Mouse (Mus musculus) adrenal gland, postnatal 14 days (tissue): ENCODE measurements around the gene Clcn6. TPM values are rescaled to one million over a fixed set of nuclear protein-coding genes. Genes with fewer than 3 reads are reported as not detected.

Source experiments
- DNase-seq: peaks from one replicate; pipeline ENCODE4 v3.0.0; 2021; ENCODE audit warnings: mixed read lengths
- total RNA-seq: library from RNA; stranded (reverse); gene quantifications from 2 replicates; pipeline ENCODE4 v1.2.3, GENCODE M21; 2021

Clcn6 gene
- total RNA-seq, 1 experiment from 2014 or later: 9.7 TPM

DNA sequence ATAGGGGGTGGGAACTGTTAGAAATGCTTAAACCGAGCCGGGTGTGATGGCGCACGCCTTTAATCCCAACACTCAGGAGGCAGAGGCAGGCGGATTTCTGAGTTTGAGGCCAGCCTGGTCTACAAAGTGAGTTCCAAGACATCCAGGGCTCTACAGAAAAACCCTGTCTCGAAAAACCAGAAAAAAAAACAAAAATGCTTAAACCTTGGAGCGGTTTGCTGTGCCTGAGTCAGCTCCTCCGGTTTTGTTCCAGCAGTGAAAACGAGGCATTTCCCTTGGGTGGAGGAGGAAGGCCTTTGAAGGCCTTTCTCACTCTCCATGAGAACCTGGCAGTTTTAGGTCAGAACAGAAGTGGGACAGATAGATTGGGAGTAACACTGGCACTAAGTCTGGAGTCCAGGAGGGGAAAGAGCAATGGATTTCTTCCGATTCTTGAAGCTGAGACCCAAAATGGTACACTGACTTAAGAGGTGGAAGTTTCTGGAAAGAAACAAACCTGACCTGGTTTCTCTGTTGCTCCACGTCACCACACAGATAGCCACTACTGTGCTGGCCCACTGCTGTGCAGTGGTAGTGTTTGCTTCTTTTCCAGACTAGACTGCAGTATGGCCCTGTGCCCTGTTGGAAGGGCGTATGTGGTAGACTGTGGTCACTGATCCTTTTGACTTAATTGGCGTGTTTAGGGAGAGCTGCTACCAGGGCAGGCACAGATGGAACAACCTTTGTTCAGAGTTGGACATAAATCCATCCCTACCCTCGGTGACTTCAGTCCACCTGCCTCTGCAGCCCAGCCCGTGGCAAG, 1.6 kb upstream of the Clcn6 start:
- DNase-seq: peak; percentile 63

DNA sequence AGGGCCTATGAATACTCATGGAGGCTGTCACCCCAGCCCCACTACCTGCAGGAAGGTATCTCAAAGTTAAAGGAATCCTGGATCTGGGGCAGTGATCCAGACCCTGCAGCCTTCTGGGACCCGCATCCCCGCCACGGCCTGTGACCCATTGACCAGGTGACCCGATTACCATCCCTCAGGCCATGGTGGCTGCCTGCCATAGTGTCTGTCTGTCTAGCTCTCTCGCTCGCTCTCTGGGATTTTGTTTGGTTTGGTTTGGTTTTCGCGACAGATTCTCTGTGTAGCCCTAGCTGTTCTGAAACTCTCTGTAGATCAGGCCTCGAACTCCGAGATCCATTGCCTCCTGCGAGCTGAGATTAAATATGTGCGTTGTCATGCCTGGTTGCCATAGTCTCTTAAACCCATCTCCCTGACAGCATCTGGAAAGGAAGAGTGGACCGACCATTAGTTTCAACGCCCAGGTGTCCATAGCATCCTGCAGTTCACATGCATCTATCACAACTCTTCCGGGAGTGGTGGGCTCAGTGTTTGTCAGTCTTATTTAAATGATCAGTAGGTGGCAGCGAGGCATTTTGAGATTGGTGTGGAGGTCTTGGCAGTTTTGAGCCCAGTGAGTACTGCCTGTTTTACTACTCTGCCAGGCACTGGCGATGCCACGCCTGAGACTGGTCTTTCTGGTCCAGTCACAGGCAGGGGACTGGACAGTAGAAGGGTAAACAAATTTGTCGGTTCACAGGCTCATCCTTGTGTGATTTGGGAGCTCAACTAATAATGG, 820 bp upstream of the Clcn6 start:
- DNase-seq: peak; percentile 71

DNA sequence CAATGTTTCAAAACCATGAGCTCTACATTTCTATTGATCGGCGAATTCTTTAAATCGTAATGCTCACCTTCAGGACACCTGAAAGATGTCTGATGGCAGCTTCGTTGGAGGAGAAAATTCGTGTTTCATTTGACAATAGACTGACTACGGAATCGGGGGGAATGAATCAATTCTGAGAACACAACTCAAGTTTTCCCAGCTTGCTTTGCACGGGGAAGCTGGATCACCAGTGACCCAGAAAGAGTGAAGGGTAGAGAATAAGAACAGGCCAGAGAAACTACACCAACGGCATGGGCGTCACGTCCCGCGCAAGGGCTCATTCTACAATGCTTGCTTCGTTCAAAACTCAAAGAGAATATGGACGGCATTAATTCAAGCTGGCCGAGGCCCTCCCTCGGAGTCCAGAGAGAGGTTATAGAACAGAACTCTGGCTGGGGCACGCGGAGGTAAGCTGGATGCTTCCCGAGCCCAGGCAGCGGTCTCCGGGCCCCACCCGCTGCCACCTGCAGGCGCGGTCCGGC, 482 bp downstream of the Clcn6 start:
- no peak for DNase-seq

DNA sequence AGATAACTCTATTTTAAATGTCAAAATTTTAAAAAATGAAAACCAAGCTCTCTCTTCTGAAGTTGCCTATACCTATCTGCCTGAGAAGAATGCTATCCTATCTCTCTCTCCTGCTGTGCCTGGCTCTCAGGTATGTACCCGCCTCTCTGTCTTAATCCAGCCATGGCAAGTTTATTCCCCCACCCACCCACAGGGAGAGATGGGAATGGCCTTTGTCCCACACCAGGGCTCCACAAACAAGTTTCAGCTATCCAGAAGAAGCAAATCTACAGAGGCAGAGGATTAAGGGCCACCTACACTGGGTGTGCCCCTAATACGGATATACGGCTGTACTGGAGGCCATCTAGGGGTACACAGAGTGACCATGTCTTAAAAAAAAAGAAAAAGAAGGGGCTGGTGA, 3.2 kb downstream of the Clcn6 start:
- DNase-seq: no peak

DNA sequence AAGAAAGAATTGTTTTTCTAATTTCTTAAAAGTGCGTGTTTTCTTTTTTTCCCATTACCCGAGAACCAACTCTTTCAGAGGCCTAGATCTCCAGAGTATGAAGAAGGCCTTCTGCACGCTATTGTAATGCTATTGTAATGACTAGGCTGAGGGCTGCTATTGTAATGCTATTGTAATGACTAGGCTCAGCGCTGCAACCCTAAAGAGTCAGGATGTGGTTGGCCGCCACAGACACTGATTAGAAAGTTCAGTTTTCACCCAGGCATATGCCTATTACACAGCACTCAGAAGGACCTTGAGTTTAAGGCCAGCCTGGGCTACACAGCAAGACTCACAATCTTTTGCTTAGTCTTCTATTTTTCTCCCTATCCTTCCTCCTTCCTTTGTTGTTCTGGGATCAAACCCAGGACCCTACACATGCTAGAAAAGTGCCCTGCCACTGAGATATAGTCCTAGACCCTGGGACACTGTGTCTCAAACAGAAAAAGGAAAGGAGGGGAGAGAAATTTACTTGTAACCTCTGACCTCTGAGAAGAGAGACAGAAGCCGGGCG, 4.7 kb downstream of the Clcn6 start:
- DNase-seq: no peak

DNA sequence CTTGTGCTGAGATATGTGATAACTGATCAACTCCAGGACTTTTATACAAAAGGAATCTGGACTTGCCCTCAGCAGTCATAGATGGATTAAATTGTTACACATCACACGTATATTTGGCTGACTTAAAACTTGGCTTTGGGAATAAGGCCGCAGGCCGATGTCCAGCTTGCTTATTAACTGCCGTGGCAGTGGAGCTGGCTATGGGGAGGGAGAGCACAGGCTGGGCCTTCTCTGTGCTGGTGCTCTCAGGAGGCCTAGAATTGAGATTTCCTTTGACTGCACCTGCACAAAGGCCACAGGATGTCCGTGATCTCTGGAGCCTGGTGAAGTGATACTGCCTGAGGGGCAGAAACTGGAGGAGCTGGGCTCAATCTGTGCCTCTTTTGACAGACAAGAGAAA, 8.1 kb downstream of the Clcn6 start:
- DNase-seq: no peak

DNA sequence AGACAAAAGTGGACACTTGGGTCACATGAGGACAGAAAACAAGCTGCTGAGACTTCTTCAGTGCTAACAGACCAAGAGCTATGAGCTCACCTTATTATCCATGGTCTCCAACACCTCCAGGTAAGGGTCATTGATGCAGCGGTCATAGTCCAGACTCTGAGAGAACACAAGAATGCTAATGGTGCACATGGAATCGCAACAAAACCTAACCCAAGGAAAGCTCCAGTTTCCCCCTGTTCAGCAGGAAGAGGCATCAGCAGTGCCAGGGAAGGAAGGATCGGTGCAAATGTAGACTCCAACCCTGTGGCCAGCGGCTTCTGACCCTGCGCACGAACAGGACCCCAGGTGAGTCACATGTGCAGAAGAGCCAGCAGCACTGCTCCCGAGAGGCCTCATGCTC, 9.3 kb downstream of the Clcn6 start:
- no peak for DNase-seq

DNA sequence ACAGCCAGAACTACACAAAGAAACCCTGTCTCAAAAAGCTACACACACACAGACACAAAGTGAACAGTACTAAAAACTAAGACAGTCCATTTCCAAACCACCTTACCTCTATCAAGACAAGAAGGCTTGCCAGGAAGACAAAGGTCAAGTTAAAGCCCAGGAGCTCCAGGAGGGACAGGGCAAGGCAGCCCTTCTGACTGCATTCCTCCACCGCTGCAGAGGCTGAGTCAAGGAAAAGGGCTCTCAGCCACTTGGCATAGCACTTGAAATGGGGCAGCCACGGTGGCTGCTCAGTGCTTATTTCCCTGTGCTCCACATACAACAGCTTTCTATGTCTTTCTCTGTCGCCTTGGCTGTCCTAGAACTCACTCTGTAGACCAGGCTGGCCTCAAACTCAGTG, 14.6 kb downstream of the Clcn6 start:
- DNase-seq: no peak

DNA sequence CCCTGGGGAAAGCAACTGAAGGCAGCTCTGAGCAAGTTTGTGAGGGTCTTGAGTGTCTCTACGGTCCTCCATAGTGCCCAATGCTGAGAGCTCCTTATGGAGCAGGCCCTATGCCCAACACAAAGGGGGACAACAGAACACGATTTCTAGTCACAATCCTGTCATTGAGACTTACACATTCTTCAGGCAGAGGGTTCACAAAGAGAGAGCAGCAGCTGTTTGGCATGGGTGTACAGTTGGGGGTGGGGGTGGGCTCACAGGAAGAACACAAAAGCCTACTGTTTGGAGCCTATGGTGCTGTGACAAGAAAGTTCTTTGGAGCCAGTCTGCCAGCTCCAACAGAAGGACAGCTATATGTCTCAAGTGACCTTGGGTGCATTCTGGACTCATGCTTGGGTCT, 20.2 kb downstream of the Clcn6 start:
- DNase-seq: no peak

DNA sequence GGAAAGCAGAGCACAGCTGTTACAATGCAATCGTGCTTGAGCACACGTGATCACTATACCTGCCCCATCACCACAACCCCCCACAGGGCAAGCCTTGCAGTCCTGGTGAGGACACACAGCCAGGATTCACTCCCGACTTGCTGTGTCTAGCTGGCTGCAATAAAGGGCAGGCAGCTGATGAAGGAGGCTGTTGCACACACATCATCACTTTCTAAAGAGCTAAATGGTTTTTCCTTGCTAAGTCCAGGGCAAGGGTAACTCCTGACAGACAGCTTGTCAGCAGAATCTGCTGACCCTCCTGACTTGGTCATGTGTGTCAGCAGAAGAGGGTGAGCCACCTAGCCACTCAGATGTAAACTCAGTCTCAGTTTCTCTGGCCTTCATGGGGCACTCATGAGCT, 21.6 kb downstream of the Clcn6 start:
- no peak for DNase-seq

DNA sequence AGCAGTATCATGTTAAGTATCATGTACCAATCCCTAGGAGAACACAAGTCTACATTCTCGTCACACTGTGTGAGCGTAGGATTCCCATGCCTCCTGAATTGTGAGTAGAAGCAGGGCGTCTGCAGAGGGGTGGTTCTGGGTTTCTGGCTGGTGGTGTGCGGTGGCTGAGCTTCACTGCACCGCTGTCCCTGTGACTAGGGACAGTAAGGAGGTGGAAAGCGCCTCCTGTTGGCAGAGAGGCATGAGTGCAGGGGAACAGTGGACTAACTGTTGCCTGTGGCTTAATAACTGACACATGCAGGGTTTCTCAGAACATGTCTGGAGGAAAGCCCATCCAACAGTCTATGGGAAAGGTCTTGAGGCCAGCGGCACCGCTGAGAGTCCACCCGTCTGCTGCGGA, 23.2 kb downstream of the Clcn6 start:
- peak; percentile 35 for DNase-seq

DNA sequence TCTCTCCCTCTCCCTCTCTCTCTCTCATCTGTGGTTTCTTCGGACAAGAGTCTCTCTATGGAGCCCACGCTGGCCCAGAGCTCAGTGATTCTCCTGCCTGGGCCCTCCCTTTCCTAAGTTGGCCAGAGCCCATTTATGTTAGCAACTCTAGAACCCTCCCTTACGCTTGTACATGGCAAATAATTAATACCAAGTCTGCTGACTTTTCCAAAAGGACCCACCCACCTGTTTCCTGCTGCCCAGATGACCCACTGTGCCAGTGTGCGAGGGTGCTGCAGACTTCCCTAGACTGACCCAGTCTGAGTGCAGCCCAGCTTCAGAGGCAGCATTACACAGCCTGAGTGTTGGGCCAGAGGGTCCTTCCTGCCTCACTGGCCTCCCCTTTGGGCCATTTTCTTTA, 26.4 kb downstream of the Clcn6 start:
- DNase-seq: no peak

DNA sequence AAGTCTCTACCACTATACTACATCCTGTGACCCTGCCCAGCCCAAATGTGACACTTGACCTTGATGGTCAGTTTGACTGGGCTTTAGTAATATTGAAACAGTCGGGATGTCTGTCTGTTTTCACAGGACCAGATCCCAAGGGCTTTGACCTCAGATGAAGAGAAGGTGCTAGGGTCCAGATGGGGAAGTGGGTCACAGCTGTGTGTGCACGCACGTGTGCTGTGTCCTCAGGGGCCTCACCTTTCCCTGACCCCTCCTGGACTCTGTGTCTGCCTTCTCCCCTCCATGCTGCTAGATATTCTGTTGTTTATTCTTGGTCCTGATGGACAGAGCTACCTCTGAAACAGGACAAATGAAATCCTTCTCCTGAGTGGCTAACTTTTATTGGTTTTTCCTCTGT, 27.3 kb downstream of the Clcn6 start:
- no peak for DNase-seq

DNA sequence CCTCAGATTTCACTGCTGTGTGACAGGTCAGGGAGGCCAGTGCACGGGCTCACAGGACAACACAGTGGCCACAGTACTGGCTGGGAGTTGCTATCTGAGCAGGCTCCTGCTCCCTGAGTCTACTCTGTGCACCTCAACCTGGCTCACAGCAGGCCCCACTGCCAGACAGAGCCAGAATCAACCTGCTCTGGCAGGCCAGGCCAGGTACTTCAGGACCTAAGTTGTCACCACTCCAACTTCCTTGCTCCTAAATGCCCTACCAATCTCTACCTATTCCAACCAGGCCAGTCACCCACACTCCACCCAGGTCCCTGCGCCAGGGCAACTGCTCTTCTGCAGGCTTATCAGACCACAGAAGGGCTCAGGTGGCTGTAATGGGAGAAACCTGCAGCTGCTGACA, 29.0 kb downstream of the Clcn6 start:
- no peak for DNase-seq

DNA sequence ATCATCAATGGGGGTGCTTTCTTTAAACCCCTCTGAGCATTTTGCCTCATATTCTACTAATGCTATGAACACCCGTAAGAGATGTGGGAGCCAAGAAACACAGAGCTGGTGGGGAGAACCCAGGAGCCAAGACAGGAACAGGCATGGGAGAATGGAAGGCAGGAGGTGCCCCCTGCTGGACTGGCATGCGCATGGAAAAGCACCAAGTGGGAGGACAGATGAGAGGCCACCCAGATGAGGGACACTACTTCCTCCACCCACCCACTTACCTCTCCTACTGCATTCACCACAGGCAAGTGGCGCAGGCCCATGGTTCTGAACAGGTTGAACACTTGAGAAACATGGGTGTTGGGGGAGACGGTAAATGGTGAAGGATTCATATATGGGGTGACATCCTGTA, 30.2 kb downstream of the Clcn6 start:
- DNase-seq: peak; percentile 81

DNA sequence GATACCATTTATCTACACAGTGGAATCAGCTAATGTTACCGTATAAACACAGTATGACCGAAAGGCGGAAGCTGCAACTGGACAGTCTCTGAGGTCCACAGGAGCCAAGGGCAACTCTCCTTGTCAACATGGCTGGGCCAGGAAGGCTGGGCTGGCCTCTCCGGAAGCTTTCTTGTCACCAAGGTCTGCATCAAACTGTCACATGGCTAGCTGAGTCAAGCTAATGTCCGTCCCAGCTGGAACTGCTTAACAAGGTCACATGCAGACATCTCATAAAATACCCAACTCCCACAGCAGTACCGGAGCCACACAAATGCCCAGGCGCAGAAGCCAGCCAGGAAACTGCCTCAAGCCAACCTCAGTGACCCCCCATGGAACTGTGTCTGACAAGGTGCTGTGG, 34.3 kb downstream of the Clcn6 start:
- DNase-seq: peak; percentile 78

DNA sequence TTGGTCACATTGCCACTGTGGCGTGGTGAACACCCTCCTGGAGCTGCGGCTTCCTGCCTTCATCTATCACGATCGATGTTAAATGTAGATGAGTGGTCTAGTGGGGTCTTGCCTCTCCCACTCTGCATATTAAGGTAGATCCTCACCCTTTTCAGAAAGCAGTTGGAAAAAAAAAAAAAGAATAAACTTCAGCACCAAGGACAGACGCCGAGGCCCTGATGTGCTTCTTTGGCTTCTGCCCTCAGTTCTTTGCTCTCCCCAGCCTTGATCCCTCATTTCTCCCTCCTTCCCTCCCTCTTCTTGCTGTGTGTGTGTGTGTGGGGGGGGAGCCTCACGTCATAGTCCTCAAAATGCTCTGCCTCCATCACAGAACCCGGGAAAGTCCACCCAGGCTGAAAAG, 36.8 kb downstream of the Clcn6 start:
- no peak for DNase-seq

DNA sequence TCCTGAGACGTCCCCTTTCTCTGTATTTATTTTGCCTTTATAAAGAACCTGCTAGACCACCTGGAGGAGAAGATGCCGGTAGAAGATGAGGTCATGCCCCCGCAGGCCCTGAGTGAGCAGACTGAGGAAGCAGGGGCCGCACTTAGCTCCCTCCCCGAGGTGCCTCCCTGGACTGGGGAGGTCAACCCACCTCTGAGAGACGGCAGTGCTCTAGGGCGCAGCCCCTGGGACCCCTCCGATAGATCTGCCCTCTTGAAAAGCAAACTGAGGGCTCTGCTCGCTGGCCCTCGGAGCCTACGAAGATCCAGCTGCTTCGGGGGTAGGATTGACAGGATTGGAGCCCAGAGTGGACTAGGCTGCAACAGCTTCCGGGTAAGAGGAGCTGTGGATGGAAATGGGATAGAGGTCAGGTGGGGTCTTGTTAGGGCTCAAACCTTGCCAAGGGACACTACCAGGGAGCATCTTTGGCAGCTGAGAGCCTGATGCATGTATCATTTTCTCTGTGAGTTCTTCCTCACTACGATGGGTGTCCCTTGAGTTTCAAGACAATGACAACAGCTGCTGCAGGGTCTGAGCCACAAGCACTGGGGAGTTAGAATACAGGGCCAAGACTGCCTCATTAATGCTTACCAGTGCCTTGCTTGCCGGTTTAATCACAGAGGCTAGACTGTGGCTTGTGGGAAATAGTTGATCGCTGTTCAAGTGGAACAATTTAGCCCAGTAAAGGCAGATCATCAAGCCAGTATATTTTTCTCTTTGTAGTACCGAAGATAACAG, 37.4 kb downstream of the Clcn6 start:
- DNase-seq: no peak

DNA sequence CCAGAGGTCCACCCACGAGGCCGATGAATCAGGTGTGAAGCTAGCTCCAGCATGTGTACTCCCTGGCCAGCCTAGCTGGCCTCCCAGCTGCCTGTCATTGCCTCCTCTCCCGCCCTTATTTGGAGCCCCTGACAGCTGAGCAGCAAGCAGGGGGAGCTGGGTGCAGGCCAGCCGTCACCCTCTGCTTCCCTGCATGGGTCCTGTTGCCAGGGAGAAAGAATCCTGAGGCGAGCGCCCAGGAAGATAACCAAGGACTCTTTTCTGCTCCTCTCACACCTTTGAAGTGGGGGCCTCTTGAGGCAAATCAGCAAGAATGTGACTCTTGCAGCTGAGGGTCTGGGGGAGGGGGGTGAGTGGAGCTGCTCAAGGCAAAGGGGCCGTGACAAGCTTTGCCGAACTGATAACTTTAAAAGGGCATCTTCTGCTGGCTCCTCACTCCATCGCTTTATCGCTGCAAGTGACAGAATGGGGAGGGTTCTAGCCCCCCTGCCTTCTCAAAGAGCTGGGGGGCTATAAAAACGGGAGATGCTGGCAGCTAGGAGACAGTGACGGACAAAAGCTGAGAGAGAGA, 38.3 kb downstream of the Clcn6 start, which contains the start of gene Nppa:
TSS of gene Nppa (plus strand) at position 521 of the 571 bp plus-strand sequence.
- no peak for DNase-seq

DNA sequence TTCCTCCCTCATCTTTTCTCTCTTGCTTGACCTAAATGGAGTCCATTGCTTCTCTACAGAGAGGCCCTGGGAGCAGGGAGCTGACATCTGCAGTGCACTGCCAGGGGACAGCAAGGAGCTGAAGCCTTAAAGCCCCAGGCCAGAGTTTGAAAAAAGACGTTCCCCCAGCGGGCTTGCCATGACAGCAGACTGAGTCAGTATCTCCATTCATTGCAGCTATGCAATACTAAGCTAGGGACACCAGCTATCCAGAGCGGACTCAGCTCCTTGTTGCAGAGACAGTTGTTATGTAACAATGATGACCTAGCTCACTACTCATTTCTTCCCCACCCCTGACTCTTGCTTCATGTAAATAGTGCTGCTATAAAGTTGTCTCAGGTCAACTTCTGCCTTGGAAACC, 43.3 kb downstream of the Clcn6 start:
- no peak for DNase-seq

DNA sequence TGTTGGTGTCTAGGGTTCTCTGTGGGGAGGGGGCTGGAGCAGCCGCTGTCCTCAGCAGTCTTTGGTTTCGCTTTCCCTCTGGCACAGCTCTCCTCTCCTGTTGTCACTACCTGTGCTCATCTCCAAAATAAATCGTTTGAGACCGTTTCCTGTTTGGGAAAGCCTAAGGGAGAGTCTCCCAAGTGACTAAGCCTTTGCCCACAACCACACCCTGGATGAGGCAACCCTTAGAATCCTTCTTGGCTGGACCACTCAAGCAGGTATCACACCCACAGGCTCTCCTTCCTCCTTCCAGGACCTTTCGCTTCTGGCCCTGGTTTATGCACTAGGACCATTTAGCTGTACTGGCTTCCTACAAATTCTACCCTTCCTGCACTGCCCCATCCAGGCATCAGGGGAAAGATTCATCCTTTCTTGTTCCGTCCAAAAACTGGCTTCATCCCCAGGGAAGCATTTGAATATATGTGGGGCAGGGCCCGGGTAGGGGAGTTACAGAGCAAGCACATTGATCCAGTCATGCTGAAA, 45.0 kb downstream of the Clcn6 start:
- no peak for DNase-seq
